Mouse (Mus musculus): Measurements from ENCODE around the gene Ptpn14. TPM values are rescaled to one million over a fixed set of nuclear protein-coding genes. Genes with fewer than 3 reads are reported as not detected.

Gene Ptpn14
- total and polyA plus RNA-seq, 3 experiments, result 11.9 to 30.1 (median 29.3) TPM

GRCm38 (mm10) chr1:189879212-189879611, 151.1 kb downstream of the Ptpn14 start:
- intact Hi-C loops (cut with DNase I), result no loop called here
- no peaks in the 10 kb centered on the region for H3K27me3 ChIP-seq (ENCODE audit: control insufficient read depth, insufficient read depth, low read length)
- H3K79me2 ChIP-seq (replicated peaks; ENCODE audit: control insufficient read depth, insufficient read depth, low read length), result no peaks in the 10 kb centered on the region
- 46% methylated on average over 2 of the region's 2 CpGs for whole genome bisulfite sequencing
- H3K36me3 ChIP-seq (ENCODE audit: control insufficient read depth, insufficient read depth, low read length), result no peaks in the 10 kb centered on the region
- peaks cover 12% of the 10 kb centered on the region for H3K4me1 ChIP-seq (ENCODE audit: control insufficient read depth, insufficient read depth, low read length)
- TF ChIP-seq EP300 (IDR thresholded peaks at IDR 0.05; ENCODE audit: insufficient read depth, low read depth, low read length) (no peak), POLR2A (IDR thresholded peaks at IDR 0.05; ENCODE audit: insufficient read depth, low read depth, low read length) (no peak), CTCF (IDR thresholded peaks at IDR 0.05) (peak; percentile 51)
- no peak overlapping the region for H3K9ac ChIP-seq (ENCODE audit: low read depth, low read length)
- no peak overlapping the region for H3K4me3 ChIP-seq
- DNase-seq, result no peak
- H3K27ac ChIP-seq, result peak overlapping the region; percentile 17; the same call in 1 of the 2 replicates

- H3K27me3 ChIP-seq (ENCODE audit: control insufficient read depth, insufficient read depth, low read length), result no peaks in the 10 kb centered on the region
- no peak overlapping the region for H3K4me3 ChIP-seq
- H3K79me2 ChIP-seq (replicated peaks; ENCODE audit: control insufficient read depth, insufficient read depth, low read length), result no peaks in the 10 kb centered on the region
- no peak overlapping the region for H3K9ac ChIP-seq (ENCODE audit: low read depth, low read length)
- no peaks in the 10 kb centered on the region for H3K36me3 ChIP-seq (ENCODE audit: control insufficient read depth, insufficient read depth, low read length)
- peak in 1 of 2 experiments; percentile 66 for DNase-seq
- no peak for TF ChIP-seq POLR2A (IDR thresholded peaks at IDR 0.05; ENCODE audit: insufficient read depth, low read depth, low read length)
- 0 out of 2 replicates have a peak, but pooled peaks have one; percentile 35 for TF ChIP-seq EP300 (IDR thresholded peaks at IDR 0.05; ENCODE audit: insufficient read depth, low read depth, low read length)
- WGBS, result 25% methylated on average over 8 of the region's 8 CpGs
- intact Hi-C loops (cut with DNase I), result loop anchor here (1.0 kb wide), 1 partner anchor 175 kb away; no protein-coding TSS in a partner anchor
- peak overlapping the region; percentile 39 for H3K27ac ChIP-seq
- H3K4me1 ChIP-seq (ENCODE audit: control insufficient read depth, insufficient read depth, low read length), result peaks cover 10% of the 10 kb centered on the region
Observed at GRCm38 (mm10) chr1:189879965-189880364, 151.9 kb downstream of the Ptpn14 start.

- intact Hi-C loops (cut with DNase I), result loop anchor here (1.0 kb wide), 1 partner anchor 175 kb away; no protein-coding TSS in a partner anchor
- Histone ChIP-seq H3K79me2 (replicated peaks; ENCODE audit: control insufficient read depth, insufficient read depth, low read length) (no peaks in the 10 kb centered on the region), H3K4me1 (ENCODE audit: control insufficient read depth, insufficient read depth, low read length) (peaks cover 10% of the 10 kb centered on the region), H3K27ac (no peak overlapping the region), H3K4me3 (no peak overlapping the region), H3K36me3 (ENCODE audit: control insufficient read depth, insufficient read depth, low read length) (no peaks in the 10 kb centered on the region), H3K27me3 (ENCODE audit: control insufficient read depth, insufficient read depth, low read length) (no peaks in the 10 kb centered on the region), H3K9ac (ENCODE audit: low read depth, low read length) (no peak overlapping the region)
- DNase-seq, result no peak
- TF ChIP-seq POLR2A (IDR thresholded peaks at IDR 0.05; ENCODE audit: insufficient read depth, low read depth, low read length) (no peak), EP300 (IDR thresholded peaks at IDR 0.05; ENCODE audit: insufficient read depth, low read depth, low read length) (no peak), CTCF (IDR thresholded peaks at IDR 0.05) (no peak)
- WGBS, result 81% methylated on average over 14 of the region's 14 CpGs
Observed at GRCm38 (mm10) chr1:189880745-189881144, 152.7 kb downstream of the Ptpn14 start.

- Histone ChIP-seq H3K4me1 (ENCODE audit: control insufficient read depth, insufficient read depth, low read length) (peaks cover 10% of the 10 kb centered on the region), H3K27me3 (ENCODE audit: control insufficient read depth, insufficient read depth, low read length) (no peaks in the 10 kb centered on the region), H3K36me3 (ENCODE audit: control insufficient read depth, insufficient read depth, low read length) (no peaks in the 10 kb centered on the region), H3K4me3 (no peak overlapping the region), H3K79me2 (replicated peaks; ENCODE audit: control insufficient read depth, insufficient read depth, low read length) (no peaks in the 10 kb centered on the region), H3K27ac (no peak overlapping the region), H3K9ac (ENCODE audit: low read depth, low read length) (no peak overlapping the region)
- DNase-seq, result peak in 1 of 2 experiments; percentile 68
- intact Hi-C loops (cut with DNase I), result loop anchor here (1.0 kb wide), 1 partner anchor 182 kb away; no protein-coding TSS in a partner anchor
- 0 out of 2 replicates have a peak, but pooled peaks have one; percentile 33 for TF ChIP-seq EP300 (IDR thresholded peaks at IDR 0.05; ENCODE audit: insufficient read depth, low read depth, low read length)
- no peak for TF ChIP-seq POLR2A (IDR thresholded peaks at IDR 0.05; ENCODE audit: insufficient read depth, low read depth, low read length)
- peak; percentile 90 for TF ChIP-seq CTCF (IDR thresholded peaks at IDR 0.05)
- 57% methylated on average over 7 of the region's 7 CpGs for WGBS
Observed at GRCm38 (mm10) chr1:189882886-189883285, 154.8 kb downstream of the Ptpn14 start.

GRCm38 (mm10) chr1:189883531-189884170, 155.6 kb downstream of the Ptpn14 start:
- H3K36me3 ChIP-seq (ENCODE audit: control insufficient read depth, insufficient read depth, low read length), result no peaks in the 10 kb centered on the region
- no peak overlapping the region for H3K9ac ChIP-seq (ENCODE audit: low read depth, low read length)
- WGBS, result 64% methylated on average over 17 of the region's 18 CpGs
- no peaks in the 10 kb centered on the region for H3K27me3 ChIP-seq (ENCODE audit: control insufficient read depth, insufficient read depth, low read length)
- TF ChIP-seq EP300 (IDR thresholded peaks at IDR 0.05; ENCODE audit: insufficient read depth, low read depth, low read length) (no peak), CTCF (IDR thresholded peaks at IDR 0.05) (peak; percentile 59), POLR2A (IDR thresholded peaks at IDR 0.05; ENCODE audit: insufficient read depth, low read depth, low read length) (no peak)
- intact Hi-C loops (cut with DNase I), result loop anchor here (1.0 kb wide), 1 partner anchor 182 kb away; no protein-coding TSS in a partner anchor
- no peaks in the 10 kb centered on the region for H3K79me2 ChIP-seq (replicated peaks; ENCODE audit: control insufficient read depth, insufficient read depth, low read length)
- no peak overlapping the region for H3K4me3 ChIP-seq
- DNase-seq, result peak in 1 of 2 experiments; percentile 56
- H3K27ac ChIP-seq, result no peak overlapping the region
- peaks cover 10% of the 10 kb centered on the region for H3K4me1 ChIP-seq (ENCODE audit: control insufficient read depth, insufficient read depth, low read length)

GRCm38 (mm10) chr1:189884951-189885350, 156.9 kb downstream of the Ptpn14 start:
- Histone ChIP-seq H3K9ac (ENCODE audit: low read depth, low read length) (no peak overlapping the region), H3K79me2 (replicated peaks; ENCODE audit: control insufficient read depth, insufficient read depth, low read length) (no peaks in the 10 kb centered on the region), H3K27me3 (ENCODE audit: control insufficient read depth, insufficient read depth, low read length) (no peaks in the 10 kb centered on the region), H3K4me1 (ENCODE audit: control insufficient read depth, insufficient read depth, low read length) (peaks cover 5% of the 10 kb centered on the region; the same call in 1 of the 2 replicates), H3K4me3 (no peak overlapping the region), H3K27ac (no peak overlapping the region), H3K36me3 (ENCODE audit: control insufficient read depth, insufficient read depth, low read length) (no peaks in the 10 kb centered on the region)
- 71% methylated on average over 13 of the region's 13 CpGs for WGBS
- intact Hi-C loops (cut with DNase I), result no loop called here
- no peak for TF ChIP-seq POLR2A (IDR thresholded peaks at IDR 0.05; ENCODE audit: insufficient read depth, low read depth, low read length)
- DNase-seq, result no peak
